Mouse (Mus musculus): ENCODE results near the gene Egfl6. TPM values are rescaled to one million over a fixed set of nuclear protein-coding genes. Genes with fewer than 3 reads are reported as not detected.

Egfl6 gene
- polyA plus RNA-seq, 1 experiment from 2014 or later: 3.6 TPM

Other genes starting within 250 kb of the Egfl6 start
- 23.1 and 25.0 TPM in 2 replicates for gene Trappc2, start 145.1 kb downstream of the Egfl6 start, polyA plus RNA-seq (2016; fragmentation: Nextera tagmentation; extraction: Ambion mirVana)
- 6.4 and 6.5 TPM in 2 replicates for gene Ofd1, start 145.0 kb downstream of the Egfl6 start, polyA plus RNA-seq (2016; fragmentation: Nextera tagmentation; extraction: Ambion mirVana)
- gene Rab9, start 105.9 kb downstream of the Egfl6 start, polyA plus RNA-seq (2016; fragmentation: Nextera tagmentation; extraction: Ambion mirVana): 43.1 and 45.7 TPM in 2 replicates
- gene Tceanc, start 67.2 kb downstream of the Egfl6 start, polyA plus RNA-seq (2016; fragmentation: Nextera tagmentation; extraction: Ambion mirVana): 10.0 and 11.0 TPM in 2 replicates

All from embryonic facial prominence, embryonic 10.5 days (tissue).